Mouse (Mus musculus) thymus, postnatal 25 days (tissue): Measurements from ENCODE around the gene 5730455P16Rik.
"Not testable (repeated sequence)": the region's sequence is repeated elsewhere in the genome, so short reads cannot be mapped to it uniquely, and the experiment has no call there.

Source experiments
- DNase-seq: peaks from one replicate; pipeline ENCODE4 v3.0.0; 2022

The 5730455P16Rik gene

GRCm38 (mm10) chr11:80378452-80379068 is 726 bp upstream of the 5730455P16Rik start:
- DNase-seq, result not testable (repeated sequence)

GRCm38 (mm10) chr11:80376651-80377050 is 1.2 kb downstream of the 5730455P16Rik start:
- no peak for DNase-seq

- DNase-seq, result no peak
Observed at GRCm38 (mm10) chr11:80368949-80369348, 8.9 kb downstream of the 5730455P16Rik start.

DNA sequence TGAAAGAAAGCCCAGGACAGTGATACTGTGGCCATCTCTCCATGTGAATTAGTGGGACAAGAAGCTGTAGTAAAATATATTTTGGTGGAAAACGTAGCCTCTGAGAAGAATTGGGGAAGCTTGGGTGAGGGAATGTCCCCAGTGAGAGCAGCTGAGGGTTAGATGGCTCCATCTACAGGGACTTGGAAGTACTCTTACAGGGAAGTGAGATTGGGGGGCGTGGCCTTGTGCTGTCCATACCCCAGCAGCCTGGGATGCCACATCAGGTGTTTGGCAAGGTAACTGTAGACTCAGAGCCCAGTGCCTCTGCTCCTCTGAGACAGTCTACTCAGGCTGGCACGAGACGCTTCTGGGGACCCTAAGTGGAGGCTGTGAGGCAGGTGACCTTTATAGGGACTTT is 23.0 kb downstream of the 5730455P16Rik start:
- no peak for DNase-seq

- peak; percentile 82 for DNase-seq
Observed at GRCm38 (mm10) chr11:80351832-80352430, 25.9 kb downstream of the 5730455P16Rik start.

DNA sequence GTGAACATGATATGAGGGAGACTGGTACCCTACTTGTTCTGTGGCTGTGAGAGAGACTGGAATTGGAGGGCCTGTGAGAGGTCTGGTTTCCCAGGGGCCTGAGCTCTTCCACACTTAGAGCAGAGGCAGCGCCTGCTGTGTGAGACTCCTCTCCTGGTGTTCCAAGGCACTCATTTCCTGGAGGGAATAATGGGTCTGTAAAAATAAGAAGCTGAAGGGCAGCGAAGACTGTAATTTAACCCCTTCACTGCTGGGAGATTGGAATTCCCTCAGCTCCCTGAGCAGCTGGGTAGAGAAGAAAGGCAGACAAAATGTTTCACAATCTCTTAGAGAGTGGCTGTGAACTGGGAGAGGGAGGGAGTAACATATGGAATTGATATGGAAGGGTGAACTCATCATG is 35.4 kb downstream of the 5730455P16Rik start:
- DNase-seq, result no peak

GRCm38 (mm10) chr11:80336351-80336730 is 41.5 kb downstream of the 5730455P16Rik start:
- no peak for DNase-seq

GRCm38 (mm10) chr11:80335609-80336350 is 42.1 kb downstream of the 5730455P16Rik start:
- no peak for DNase-seq

GRCm38 (mm10) chr11:80332709-80333400 is 45.0 kb downstream of the 5730455P16Rik start:
- DNase-seq, result no peak

DNA sequence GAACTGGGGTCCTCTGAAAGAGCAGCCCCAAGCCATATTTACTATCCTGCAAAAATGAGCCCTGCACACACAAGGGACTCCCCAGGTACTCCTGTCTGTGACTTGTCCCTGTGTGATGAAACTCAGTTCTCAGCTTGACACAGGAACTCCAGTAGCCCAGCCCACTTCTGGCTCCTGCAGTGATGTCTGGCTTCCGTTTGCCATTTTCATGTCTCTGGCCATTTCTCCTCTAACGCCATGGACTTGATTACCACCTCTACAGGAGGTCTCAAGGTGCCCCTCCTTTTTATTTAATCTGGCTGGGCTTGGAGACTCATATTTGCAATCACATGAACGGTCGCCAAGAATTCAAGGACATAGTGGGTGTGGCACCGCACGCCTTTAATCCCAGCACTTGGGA is 53.2 kb downstream of the 5730455P16Rik start:
- no peak for DNase-seq

- peak; percentile 65 for DNase-seq
Observed at GRCm38 (mm10) chr11:80323255-80323654, 54.6 kb downstream of the 5730455P16Rik start.

GRCm38 (mm10) chr11:80315743-80316639 is 61.8 kb downstream of the 5730455P16Rik start:
- no peak for DNase-seq

- no peak for DNase-seq
Observed at GRCm38 (mm10) chr11:80313944-80314343, 63.9 kb downstream of the 5730455P16Rik start.

GRCm38 (mm10) chr11:80313462-80313861 is 64.4 kb downstream of the 5730455P16Rik start:
- no peak for DNase-seq

- DNase-seq, result no peak
Observed at GRCm38 (mm10) chr11:80312565-80312964, 65.3 kb downstream of the 5730455P16Rik start.

DNA sequence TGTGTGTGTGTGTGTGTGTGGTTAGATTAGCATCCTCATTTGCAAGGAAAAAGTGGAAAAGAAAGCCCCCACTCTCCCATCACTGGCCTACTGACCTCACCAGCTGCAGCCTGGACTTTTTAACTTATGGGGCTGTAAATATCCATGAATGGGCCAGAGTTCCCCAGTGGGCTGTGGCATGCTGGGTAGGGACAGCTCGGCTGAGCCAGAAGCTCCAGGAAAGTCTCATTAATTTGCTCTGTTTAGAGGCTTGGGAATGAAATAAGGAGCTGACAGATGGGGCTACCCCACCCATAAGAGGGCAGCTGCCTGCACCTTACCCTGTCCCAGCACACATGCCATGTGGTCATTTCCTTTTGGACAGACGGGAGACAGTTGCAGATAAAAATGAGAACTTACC is 65.8 kb downstream of the 5730455P16Rik start:
- DNase-seq, result no peak

DNA sequence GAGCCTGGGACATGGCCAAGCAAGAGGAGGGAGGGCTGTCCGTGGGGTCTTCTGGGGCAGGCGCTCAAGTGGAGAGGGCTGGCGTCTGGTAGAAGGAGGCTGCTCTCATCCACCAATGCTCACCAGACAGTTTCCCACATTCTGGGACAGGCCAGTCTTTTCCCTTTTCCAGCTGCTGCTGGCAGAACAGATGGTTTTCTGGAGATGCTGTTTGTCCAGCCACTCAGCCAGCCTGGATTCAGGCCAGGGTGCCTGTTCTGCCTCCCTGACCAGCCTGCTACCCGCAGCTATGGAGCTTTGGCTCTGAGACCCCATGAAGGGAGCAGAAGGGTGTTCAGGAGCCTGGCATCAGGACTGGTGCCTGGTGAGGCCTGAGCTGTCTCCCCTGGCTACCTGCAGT is 66.6 kb downstream of the 5730455P16Rik start:
- DNase-seq, result no peak
